Mouse (Mus musculus) natural killer cell, adult 2 months (primary cell): ENCODE results near the gene H2-DMb2.

Experiments used
- DNase-seq, 2 experiments: peaks; one replicate each; pipeline ENCODE4 v3.0.0; 2022; ENCODE audit warnings: low spot score in 2 of 2

The H2-DMb2 gene

GRCm38 (mm10) chr17:34143033-34143432 lies at the start of gene H2-DMb2:
Gene H2-DMb2 (plus strand): TSS chr17:34143307.
- DNase-seq: peak in 1 of 2 experiments; percentile 92

GRCm38 (mm10) chr17:34094283-34095035 lies 48.6 kb upstream of the H2-DMb2 start:
- no peak for DNase-seq

- no peak for DNase-seq
These were observed 46.6 kb upstream of the H2-DMb2 start for GRCm38 (mm10) chr17:34096497-34097010.

DNA sequence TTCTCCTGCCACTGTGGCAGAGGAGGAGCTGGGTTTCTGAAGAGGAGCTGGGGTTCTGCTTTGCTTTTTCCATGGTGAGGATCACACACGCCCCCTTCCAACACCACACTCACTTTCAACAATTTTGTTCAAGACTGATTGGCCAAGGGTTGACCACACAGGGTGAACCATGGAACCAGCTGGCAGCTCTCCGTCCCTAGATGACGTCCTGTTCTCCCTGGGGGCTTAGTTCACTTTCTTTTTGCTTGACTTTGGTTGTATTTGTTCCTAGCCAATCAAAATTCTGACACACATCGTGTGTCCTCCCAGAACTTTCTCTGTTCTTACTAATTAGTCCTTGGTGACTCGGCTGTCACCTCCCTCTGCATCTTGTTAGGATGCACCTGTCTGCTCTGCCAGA lies 45.8 kb upstream of the H2-DMb2 start:
- DNase-seq: no peak

DNA sequence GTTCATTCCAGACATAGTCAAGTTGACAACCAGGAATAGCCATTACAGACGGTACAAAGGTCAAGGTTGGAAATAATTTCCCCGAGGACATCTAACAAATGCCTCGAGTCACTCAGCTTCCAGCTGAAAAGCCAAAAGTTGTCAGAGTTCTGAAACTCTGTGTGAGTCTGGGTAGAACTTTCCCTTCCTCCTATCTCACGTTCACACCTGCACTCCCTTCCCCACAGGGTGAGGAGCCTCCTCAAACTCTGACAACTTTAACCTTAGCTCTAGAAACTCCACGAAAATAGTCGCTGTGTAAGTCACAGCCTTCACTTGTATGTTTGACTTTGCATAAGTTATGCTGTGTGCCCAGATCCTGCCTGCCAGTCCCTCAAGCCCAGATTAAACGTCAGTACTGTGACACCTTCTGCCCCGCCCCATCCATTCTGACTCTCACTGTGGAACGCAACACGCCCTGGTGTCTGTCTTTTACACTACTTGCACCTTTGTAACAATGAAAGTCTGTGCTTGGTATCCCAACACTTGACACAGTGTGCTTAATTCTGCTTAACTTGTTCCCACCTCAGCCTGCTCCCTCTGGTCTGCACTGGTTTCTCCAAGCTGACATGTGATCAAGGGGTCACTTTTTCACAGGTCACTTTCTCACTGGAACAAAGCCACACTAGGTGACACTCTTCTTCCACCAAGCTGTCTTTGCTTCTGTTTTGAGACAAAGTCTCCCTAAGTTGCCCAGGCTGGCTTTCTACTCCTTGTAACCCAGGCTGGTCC lies 44.2 kb upstream of the H2-DMb2 start:
- DNase-seq: no peak

- DNase-seq: no peak
These were observed 43.6 kb upstream of the H2-DMb2 start for GRCm38 (mm10) chr17:34099531-34099930.

DNA sequence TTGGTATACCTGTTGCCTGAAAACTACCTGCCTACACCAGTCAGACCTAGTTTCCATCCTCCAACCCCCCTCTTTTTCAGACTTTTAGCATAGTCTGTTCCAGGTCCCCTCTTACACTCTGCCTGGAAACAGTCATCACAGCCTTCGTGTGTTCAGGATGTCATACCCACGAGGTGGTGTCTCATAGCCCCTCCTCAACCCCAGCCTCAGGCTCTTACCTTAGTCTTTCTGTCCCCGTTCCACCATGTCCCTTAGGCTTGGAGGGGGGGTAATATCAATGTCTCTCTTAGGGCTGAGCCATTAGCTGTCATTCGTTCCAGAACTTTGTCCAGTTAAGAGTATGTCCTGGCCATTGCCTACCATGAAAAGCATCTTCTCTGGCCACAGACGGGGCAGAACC lies 41.9 kb upstream of the H2-DMb2 start:
- DNase-seq: no peak

DNA sequence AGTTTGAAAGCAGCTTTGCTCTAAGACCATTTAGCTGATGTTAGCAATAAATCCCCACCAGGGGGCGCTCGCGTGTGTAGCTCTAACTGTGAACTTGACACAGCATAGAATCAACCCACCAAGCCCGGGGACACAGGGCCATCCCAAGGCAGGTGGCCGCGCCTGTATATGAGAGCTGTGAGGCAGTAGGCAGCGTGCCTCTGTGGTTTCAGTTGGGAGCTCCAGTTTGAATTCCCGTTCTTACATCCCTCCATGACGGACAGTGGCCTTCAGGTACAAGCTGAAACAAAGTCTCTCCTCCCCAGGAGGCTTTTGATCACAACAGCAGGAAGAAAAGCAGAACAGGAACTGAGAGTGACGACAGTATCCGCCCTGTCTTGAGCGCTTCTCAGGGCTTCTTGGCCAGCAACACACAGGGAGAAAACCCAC lies 41.5 kb upstream of the H2-DMb2 start:
- DNase-seq: peak; percentile 95 to 96

DNA sequence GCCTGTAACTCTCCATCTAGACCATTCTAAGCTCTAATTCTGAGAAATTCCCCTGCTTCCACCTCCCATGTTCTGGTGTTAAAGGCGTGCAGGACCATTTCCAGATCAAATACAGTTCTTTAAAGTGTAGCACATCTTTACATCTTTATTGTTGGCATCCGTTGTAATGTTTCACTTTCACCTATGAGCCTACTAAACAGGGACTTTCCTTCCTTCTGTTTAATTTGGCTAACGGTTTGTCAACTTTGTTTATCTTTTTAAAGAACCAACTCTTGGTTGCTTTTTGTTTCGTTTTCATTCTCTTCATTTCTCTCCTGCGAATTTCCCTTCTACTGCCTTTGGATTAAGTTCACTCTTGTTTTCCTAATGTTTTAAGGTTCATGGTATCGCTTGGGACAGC lies 40.3 kb upstream of the H2-DMb2 start:
- DNase-seq: no peak

GRCm38 (mm10) chr17:34104804-34105203 lies 38.3 kb upstream of the H2-DMb2 start:
- DNase-seq: no peak

DNA sequence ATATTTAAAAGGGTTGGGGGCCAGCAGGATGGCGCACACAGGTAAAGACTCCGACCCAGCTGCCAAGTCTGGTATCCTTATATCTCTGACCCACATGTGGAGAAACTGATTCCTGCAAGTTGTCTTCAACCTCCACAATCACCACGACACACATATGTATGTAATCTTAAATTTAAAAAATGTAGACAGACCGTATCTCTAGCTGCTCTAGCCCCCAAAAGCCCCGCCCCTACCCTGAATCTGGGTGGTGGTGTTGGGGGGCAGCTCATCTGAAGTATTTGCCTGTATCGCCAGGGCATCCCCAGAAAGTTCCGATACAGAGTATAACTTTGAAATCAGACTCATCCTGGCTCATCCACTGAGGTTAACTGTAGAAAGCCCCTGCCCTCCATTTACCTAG lies 36.6 kb upstream of the H2-DMb2 start:
- no peak for DNase-seq

DNA sequence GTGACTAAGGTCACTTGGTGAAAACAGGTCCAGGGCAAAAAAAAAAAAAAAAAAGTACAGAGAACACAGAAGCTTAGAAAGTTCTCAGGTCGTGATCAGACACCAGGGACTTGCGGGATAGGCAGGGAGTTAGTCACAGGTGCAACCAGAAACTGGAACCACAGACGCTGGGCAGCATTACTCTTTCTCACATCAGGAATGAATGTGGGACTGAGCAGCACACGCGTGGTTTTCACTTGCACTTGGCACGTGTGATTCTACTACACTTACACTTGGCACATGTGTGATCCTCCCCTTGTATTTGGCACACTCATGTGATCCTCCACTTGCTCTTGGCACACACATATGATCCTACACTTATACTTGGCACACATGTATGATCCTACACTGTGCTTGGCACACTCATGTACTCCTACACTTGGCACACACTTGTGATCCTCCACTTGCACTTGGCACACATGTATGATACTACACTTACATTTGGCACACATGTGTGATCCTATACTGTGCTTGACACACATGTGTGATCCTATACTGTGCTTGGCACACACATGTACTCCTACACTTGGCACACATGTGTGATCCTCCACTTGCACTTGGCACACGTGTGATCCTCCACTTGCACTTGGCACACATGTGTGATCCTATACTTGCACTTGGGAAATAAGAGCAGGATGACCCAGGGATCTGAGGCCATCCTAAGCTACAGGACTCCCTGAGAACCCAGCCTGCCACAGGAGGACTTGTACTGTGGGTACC lies 35.8 kb upstream of the H2-DMb2 start:
- no peak for DNase-seq

GRCm38 (mm10) chr17:34108460-34108859 lies 34.6 kb upstream of the H2-DMb2 start:
- DNase-seq: no peak

GRCm38 (mm10) chr17:34109038-34109805 lies 33.9 kb upstream of the H2-DMb2 start:
- no peak for DNase-seq

DNA sequence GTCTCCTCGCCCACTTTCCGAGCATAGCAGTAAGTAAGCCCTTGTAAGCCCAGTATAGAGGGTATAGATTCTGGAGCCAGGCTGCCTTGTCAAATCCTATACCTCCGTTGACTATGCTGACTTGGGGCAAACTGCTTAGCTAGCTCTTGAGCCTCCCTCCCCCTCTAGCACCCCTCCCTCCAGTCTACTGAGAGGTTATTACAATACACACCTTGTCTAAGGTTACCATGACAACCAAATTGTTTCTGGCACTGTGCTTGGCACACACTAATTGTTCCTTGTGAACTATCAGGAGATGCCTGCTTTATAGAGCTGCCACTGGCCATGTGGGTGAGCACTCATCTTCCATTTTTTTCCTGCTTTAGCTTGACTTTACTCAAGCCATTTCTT lies 33.3 kb upstream of the H2-DMb2 start:
- DNase-seq: no peak

GRCm38 (mm10) chr17:34110309-34110708 lies 32.8 kb upstream of the H2-DMb2 start:
- DNase-seq: no peak

- DNase-seq: no peak
These were observed 29.0 kb upstream of the H2-DMb2 start for GRCm38 (mm10) chr17:34114114-34114513.

DNA sequence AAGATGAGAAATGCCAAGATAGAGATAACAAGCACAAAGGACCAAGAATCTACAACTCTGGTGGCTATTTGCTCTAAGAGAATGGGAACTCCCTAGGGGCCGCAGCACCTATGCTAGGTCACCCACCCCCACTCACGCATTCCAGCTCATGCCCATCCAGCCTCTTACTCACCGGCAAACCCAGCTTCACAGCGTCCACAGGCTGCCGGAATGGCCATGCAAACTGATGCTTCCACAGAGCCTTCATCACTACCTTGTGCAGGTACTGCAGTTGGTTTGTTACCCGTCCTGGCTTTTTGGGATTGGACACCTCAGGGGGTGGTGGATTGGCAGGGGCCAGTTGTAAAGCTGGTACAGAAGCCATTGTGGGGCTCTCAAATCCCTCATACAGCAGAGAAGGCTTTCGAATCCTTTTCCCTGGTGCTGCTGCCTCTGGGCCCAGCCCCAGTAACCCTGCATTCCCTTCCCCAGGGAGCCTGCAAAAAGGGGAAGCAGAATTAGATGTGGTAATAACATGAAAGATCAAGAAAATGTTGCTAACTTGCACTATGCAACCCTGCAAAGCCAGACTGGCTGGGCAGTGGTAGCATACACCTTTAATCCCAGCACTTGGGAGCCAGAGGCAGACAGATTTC lies 26.3 kb upstream of the H2-DMb2 start:
- no peak for DNase-seq

- DNase-seq: no peak
These were observed 25.5 kb upstream of the H2-DMb2 start for GRCm38 (mm10) chr17:34117421-34118112.
